Mouse (Mus musculus): ENCODE results near the gene Ube2o.
A peak's percentile ranks its signal among the peaks of the same experiment; 100 is the strongest.

- TF ChIP-seq POLR2A (IDR thresholded peaks at IDR 0.05; ENCODE audit: low read depth, low read length) (peak; percentile 32; the same call in 1 of the 2 replicates), CTCF (IDR thresholded peaks at IDR 0.05; ENCODE audit: extremely low read depth, insufficient read length, insufficient replicate concordance, low read depth, low read length) (peak; percentile 100)
Observed at GRCm38 (mm10) chr11:116586801-116587631, 5.8 kb upstream of the Ube2o start.

Measured in small intestine, adult 2 months (tissue).